Mouse (Mus musculus) spleen, adult 2 months (tissue): ENCODE results near the gene Ankrd40.

Source experiments
- CTCF ChIP-seq: fragments of 200-500 bp; IDR thresholded peaks from 2 replicates; pipeline ENCODE4 v1.5.1; 2011; ENCODE audit warnings: mild to moderate bottlenecking, inconsistent platforms; ENCODE audit not compliant: insufficient read depth, insufficient read length, insufficient replicate concordance; ENCODE audit errors: extremely low read depth
- POLR2A ChIP-seq: fragments of 200-500 bp; IDR thresholded peaks from 2 replicates; pipeline ENCODE4 v1.6.1; 2011; ENCODE audit warnings: low read depth, low read length, inconsistent platforms

DNA sequence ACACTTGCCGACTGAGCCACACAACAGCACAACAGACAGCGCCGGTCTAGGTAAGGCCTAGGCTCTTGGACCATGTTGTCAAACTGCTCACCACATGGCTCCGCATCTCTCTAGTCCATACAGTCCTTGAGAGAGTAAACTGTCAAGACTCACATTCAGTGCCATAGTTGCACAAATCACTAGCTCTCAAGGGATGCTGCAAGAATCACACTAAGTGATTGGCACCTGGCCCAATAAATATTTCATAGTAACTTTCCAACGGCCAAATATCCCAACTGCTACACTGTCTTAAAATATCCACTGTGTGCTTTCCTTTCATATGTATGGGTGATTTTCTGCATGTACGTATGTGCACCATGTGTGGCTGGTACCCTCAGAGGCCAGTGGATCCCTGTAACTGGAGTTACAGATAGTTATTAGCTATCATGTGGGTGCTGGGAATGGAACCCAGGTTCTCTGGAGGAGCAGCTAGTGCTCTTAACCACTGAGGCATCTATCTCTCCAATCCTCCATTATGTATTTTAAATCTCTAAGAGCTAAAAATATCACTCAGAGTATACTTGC lies 44.2 kb upstream of the Ankrd40 start:
- TF ChIP-seq POLR2A: no peak
- TF ChIP-seq CTCF: no peak
